10 mouse cellular contexts compared by ENCODE assay signal in the genomic region with DNA sequence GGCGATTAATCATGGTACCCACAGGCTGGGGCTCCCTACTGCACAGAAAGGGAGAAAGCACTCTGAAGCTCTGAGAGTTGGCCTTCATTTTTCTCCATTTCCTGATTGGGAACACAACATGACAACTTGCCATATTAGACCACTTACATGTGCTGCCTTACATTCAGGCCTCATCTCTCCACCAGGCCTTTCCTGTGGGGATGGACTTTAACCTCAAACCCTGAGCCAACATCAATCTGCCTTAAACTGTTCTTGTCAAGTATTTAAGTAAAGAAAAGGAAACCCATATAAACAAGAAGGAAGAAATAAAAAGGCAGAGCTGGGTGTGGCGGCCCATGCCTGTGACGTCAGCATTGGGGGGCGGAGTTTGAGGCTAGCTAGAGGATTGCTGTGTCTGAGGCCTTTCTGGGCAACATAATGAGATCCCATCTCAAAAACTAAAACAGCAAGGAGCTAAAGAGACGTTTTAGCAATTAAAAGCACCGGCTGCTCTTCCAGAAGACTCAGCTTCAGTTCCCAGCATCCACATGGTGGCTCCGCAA. TPM values are rescaled to one million over a fixed set of nuclear protein-coding genes. Genes with fewer than 3 reads are reported as not detected.
DNase-seq lines count a peak whose midpoint lies in the region; ATAC-seq and TF ChIP-seq lines count a peak whose summit lies in the region.
"Had no signal": no experiment of that assay in that cellular context is flagged by ENCODE, and none has a peak within 500 bp of the region (broad histone marks: within the 10 kb centered on the region; RNA-seq: fewer than 3 reads in every experiment).

No protein-coding gene starts in this region.

- ATAC-seq in kidney, postnatal 0 days (replicated peaks; ENCODE audit: low FRiP score, low read depth) = no peak
- no peak for ATAC-seq in hindbrain, embryonic 11.5 days (ENCODE audit: low FRiP score)

- no peaks in the 10 kb centered on the region for H3K36me3 ChIP-seq in kidney, postnatal 0 days (ENCODE audit: insufficient read depth, low read length)
- no peaks in the 10 kb centered on the region for H3K36me3 ChIP-seq in hindbrain, embryonic 11.5 days (ENCODE audit: control insufficient read depth, insufficient read depth, low read length)
- H3K36me3 ChIP-seq in midbrain, embryonic 10.5 days = no peaks in the 10 kb centered on the region
- H3K36me3 ChIP-seq: hindbrain, embryonic 15.5 days; lung, embryonic 15.5 days had no signal

- WGBS in kidney, postnatal 0 days = 75% methylated on average over 7 of the region's 7 CpGs
- WGBS in hindbrain, embryonic 11.5 days = 72% methylated on average over 7 of the region's 7 CpGs
- WGBS in midbrain, embryonic 10.5 days = 68% methylated on average over 7 of the region's 7 CpGs

- no peaks in the 10 kb centered on the region for H3K9me3 ChIP-seq in kidney, postnatal 0 days (replicated peaks; ENCODE audit: low read length)
- H3K9me3 ChIP-seq in hindbrain, embryonic 11.5 days (ENCODE audit: control insufficient read depth, low read length) = no peaks in the 10 kb centered on the region
- H3K9me3 ChIP-seq in midbrain, embryonic 10.5 days (replicated peaks) = no peaks in the 10 kb centered on the region
- H3K9me3 ChIP-seq: hindbrain, embryonic 15.5 days; lung, embryonic 15.5 days had no signal

- no peak for DNase-seq in kidney, postnatal 0 days (ENCODE audit: low spot score)
- no peak for DNase-seq in kidney, adult 11 months
- peak; percentile 12 for DNase-seq in c-Kit-negative CD71-positive TER-119-positive erythroid progenitor cells, embryonic 14.5 days (ENCODE audit: low read depth, low spot score)
- peak; percentile 57 to 72 for DNase-seq in lung, postnatal 4 days
- DNase-seq in thymus, postnatal 25 days = peak; percentile 50
- DNase-seq in hindbrain, embryonic 11.5 days (ENCODE audit: low spot score) = no peak
- DNase-seq in layer of hippocampus, adult 8-10 months (ENCODE audit: low spot score in 2 of 2) = no peak
- DNase-seq in midbrain, embryonic 10.5 days (ENCODE audit: low spot score) = no peak

- no peak overlapping the region for H3K4me3 ChIP-seq in kidney, postnatal 0 days (replicated peaks; ENCODE audit: low read depth, low read length)
- no peak overlapping the region for H3K4me3 ChIP-seq in hindbrain, embryonic 11.5 days (ENCODE audit: low read depth, low read length)
- H3K4me3 ChIP-seq in midbrain, embryonic 10.5 days = no peak overlapping the region
- H3K4me3 ChIP-seq: hindbrain, embryonic 15.5 days; lung, embryonic 15.5 days had no signal

- H3K27ac ChIP-seq in kidney, postnatal 0 days = 0 out of 2 replicates have a peak overlapping the region, but pooled peaks have one; percentile 10
- no peak overlapping the region for H3K27ac ChIP-seq in hindbrain, embryonic 11.5 days (ENCODE audit: low read depth, low read length)
- no peak overlapping the region for H3K27ac ChIP-seq in midbrain, embryonic 10.5 days (replicated peaks)
- H3K27ac ChIP-seq: hindbrain, embryonic 15.5 days; lung, embryonic 15.5 days had no signal

- TF ChIP-seq CTCF in kidney, postnatal 0 days (IDR thresholded peaks at IDR 0.05; ENCODE audit: low read depth) = no peak

- H3K4me2 ChIP-seq in kidney, postnatal 0 days (ENCODE audit: low read length) = no peak overlapping the region
- H3K4me2 ChIP-seq in hindbrain, embryonic 11.5 days (replicated peaks; ENCODE audit: low read depth, low read length) = no peak overlapping the region
- H3K4me2 ChIP-seq: hindbrain, embryonic 15.5 days; lung, embryonic 15.5 days had no signal

- no peaks in the 10 kb centered on the region for H3K27me3 ChIP-seq in kidney, postnatal 0 days (ENCODE audit: insufficient read depth, low read length)
- H3K27me3 ChIP-seq in hindbrain, embryonic 11.5 days (ENCODE audit: control insufficient read depth, insufficient read depth, low read length) = no peaks in the 10 kb centered on the region
- H3K27me3 ChIP-seq in midbrain, embryonic 10.5 days (ENCODE audit: low read depth, poor library complexity, severe bottlenecking) = peaks cover 11% of the 10 kb centered on the region; the same call in 1 of the 2 replicates
- H3K27me3 ChIP-seq: lung, embryonic 15.5 days had no signal

- no peak overlapping the region for H3K9ac ChIP-seq in kidney, postnatal 0 days (ENCODE audit: low read depth, low read length)
- H3K9ac ChIP-seq in hindbrain, embryonic 11.5 days (ENCODE audit: low read depth, low read length) = no peak overlapping the region
- H3K9ac ChIP-seq: hindbrain, embryonic 15.5 days; lung, embryonic 15.5 days had no signal

- peaks cover 7% of the 10 kb centered on the region; the same call in 1 of the 2 replicates for H3K4me1 ChIP-seq in kidney, postnatal 0 days (replicated peaks; ENCODE audit: insufficient read depth, low read length)
- H3K4me1 ChIP-seq in hindbrain, embryonic 11.5 days (replicated peaks; ENCODE audit: control insufficient read depth, insufficient read depth, low read length) = 0 out of 2 replicates have a peak, but pooled peaks cover 2% of the 10 kb centered on the region
- peaks cover 18% of the 10 kb centered on the region for H3K4me1 ChIP-seq in midbrain, embryonic 10.5 days

RNA-seq across cellular contexts. Expression of a gene that starts 5.3 kb away (rescaled TPM):
- 6.6 and 7.0 TPM in 2 replicates for polyA plus RNA-seq in kidney, postnatal 0 days (2015; fragmentation: Nextera tagmentation; extraction: Ambion mirVana)
- 4.9 and 5.2 TPM in 2 replicates for polyA plus RNA-seq in hindbrain, embryonic 11.5 days (2014; fragmentation: Nextera tagmentation; extraction: Ambion mirVana)
- total RNA-seq in layer of hippocampus, adult 8-10 months (2022) = 10 to 100 TPM; 17.4 to 21.5 (median 20.1) TPM
- polyA plus RNA-seq in midbrain, embryonic 10.5 days (2016; fragmentation: Nextera tagmentation; extraction: Ambion mirVana) = 3.0 and 3.5 TPM in 2 replicates

RNA-seq across cellular contexts. Expression of a gene that starts 31.5 kb away (rescaled TPM):
- 0.41 and 0.50 TPM in 2 replicates for polyA plus RNA-seq in kidney, postnatal 0 days (2015; fragmentation: Nextera tagmentation; extraction: Ambion mirVana)
- polyA plus RNA-seq in hindbrain, embryonic 11.5 days (2014; fragmentation: Nextera tagmentation; extraction: Ambion mirVana) = 0.49 and 0.52 TPM in 2 replicates
- under 1 TPM in 1 of 4 experiments, not detected in 3; 0.71 TPM for total RNA-seq in layer of hippocampus, adult 8-10 months (2022)
- polyA plus RNA-seq in midbrain, embryonic 10.5 days (2016; fragmentation: Nextera tagmentation; extraction: Ambion mirVana) = 0.12 and 0.39 TPM in 2 replicates

RNA-seq across cellular contexts. Expression of a gene that starts 33.2 kb away (rescaled TPM):
- 119 and 135 TPM in 2 replicates for polyA plus RNA-seq in kidney, postnatal 0 days (2015; fragmentation: Nextera tagmentation; extraction: Ambion mirVana)
- polyA plus RNA-seq in hindbrain, embryonic 11.5 days (2014; fragmentation: Nextera tagmentation; extraction: Ambion mirVana) = 169 and 183 TPM in 2 replicates
- total RNA-seq in layer of hippocampus, adult 8-10 months (2022) = 10 to 100 TPM; 74.1 to 83.9 (median 79.3) TPM
- polyA plus RNA-seq in midbrain, embryonic 10.5 days (2016; fragmentation: Nextera tagmentation; extraction: Ambion mirVana) = 265 and 286 TPM in 2 replicates

RNA-seq across cellular contexts. Expression of a gene that starts 47.3 kb away (rescaled TPM):
- polyA plus RNA-seq in kidney, postnatal 0 days (2015; fragmentation: Nextera tagmentation; extraction: Ambion mirVana) = 4.0 and 5.6 TPM in 2 replicates
- polyA plus RNA-seq in hindbrain, embryonic 11.5 days (2014; fragmentation: Nextera tagmentation; extraction: Ambion mirVana) = 3.4 TPM in 2 replicates
- total RNA-seq in layer of hippocampus, adult 8-10 months (2022) = 10 to 100 TPM; 12.3 to 14.5 (median 12.6) TPM
- polyA plus RNA-seq in midbrain, embryonic 10.5 days (2016; fragmentation: Nextera tagmentation; extraction: Ambion mirVana) = 4.6 and 5.1 TPM in 2 replicates

RNA-seq across cellular contexts. Expression of a gene that starts 57.2 kb away (rescaled TPM):
- 135 and 144 TPM in 2 replicates for polyA plus RNA-seq in kidney, postnatal 0 days (2015; fragmentation: Nextera tagmentation; extraction: Ambion mirVana)
- 130 and 139 TPM in 2 replicates for polyA plus RNA-seq in hindbrain, embryonic 11.5 days (2014; fragmentation: Nextera tagmentation; extraction: Ambion mirVana)
- 10 to 100 TPM; 61.9 to 66.8 (median 65.8) TPM for total RNA-seq in layer of hippocampus, adult 8-10 months (2022)
- 143 and 145 TPM in 2 replicates for polyA plus RNA-seq in midbrain, embryonic 10.5 days (2016; fragmentation: Nextera tagmentation; extraction: Ambion mirVana)

Comparison
In these comparisons a context has a peak if more than half of its experiments do, and no peak if none do; other contexts are left out.
1. DNase-seq: peak in c-Kit-negative CD71-positive TER-119-positive erythroid progenitor cells, embryonic 14.5 days (single experiment), lung, postnatal 4 days (2 of 2) and thymus, postnatal 25 days (single experiment); none in kidney, postnatal 0 days (single experiment), kidney, adult 11 months (single experiment), hindbrain, embryonic 11.5 days (single experiment), layer of hippocampus, adult 8-10 months (0 of 2) and midbrain, embryonic 10.5 days (single experiment).